Comparison of ENCODE assay signal across 8 mouse cellular contexts in the genomic region with DNA sequence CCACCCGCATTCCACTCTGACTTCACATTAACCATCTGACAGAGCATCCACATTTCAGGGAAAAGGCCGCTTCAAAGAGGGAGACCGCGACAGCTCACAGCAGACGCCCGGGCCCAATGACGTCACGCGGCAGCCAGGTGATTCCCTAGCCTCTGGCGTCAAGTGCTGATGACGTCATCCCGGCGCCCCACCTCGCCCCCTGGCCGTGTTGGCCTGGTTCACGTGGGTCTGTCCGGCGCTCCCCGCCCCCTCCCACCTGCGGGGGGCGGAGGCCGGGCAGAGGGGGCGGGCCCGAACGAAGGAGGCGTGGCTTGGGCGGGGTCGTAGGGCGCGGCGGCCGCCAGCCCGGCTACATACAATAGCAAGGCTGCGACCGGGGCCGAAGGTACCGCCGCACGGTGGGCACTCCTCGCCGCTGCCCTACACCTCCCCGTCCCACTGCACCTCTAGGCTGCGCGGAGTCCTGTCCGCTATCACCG. TPM values are rescaled to one million over a fixed set of nuclear protein-coding genes. Genes with fewer than 3 reads are reported as not detected.
DNase-seq lines count a peak whose midpoint lies in the region; ATAC-seq lines count a peak whose summit lies in the region.

Gene Pak1 (plus strand): TSS at position 352 of the 479 bp plus-strand sequence.

- peaks cover 32% of the 10 kb centered on the region for H3K4me1 ChIP-seq in hindbrain, embryonic 13.5 days (replicated peaks)

- peak within 1 kb of the TSS; percentile 89 for H3K4me3 ChIP-seq in hindbrain, embryonic 13.5 days

- H3K4me2 ChIP-seq in hindbrain, embryonic 13.5 days, result peak within 1 kb of the TSS; percentile 73

- 0 out of 2 replicates have a peak, but pooled peaks cover 14% of the 10 kb centered on the region for H3K27me3 ChIP-seq in hindbrain, embryonic 13.5 days

- WGBS in hindbrain, embryonic 13.5 days, result 1% methylated on average over 46 of the region's 46 CpGs

- no peaks in the 10 kb centered on the region for H3K36me3 ChIP-seq in hindbrain, embryonic 13.5 days

- no peaks in the 10 kb centered on the region for H3K9me3 ChIP-seq in hindbrain, embryonic 13.5 days

- ATAC-seq in hindbrain, embryonic 13.5 days (ENCODE audit: low FRiP score), result peak; percentile 92

- peak within 1 kb of the TSS; percentile 93 for H3K9ac ChIP-seq in hindbrain, embryonic 13.5 days

- peak; percentile 90 for DNase-seq in Muller cell, postnatal 12 days (ENCODE audit: inconsistent ontology term)
- peak; percentile 90 for DNase-seq in cerebellum, adult 9-10 months
- peak; percentile 77 to 86 for DNase-seq in frontal cortex, adult 2 months (ENCODE audit: extremely low spot score in 1 of 2, low spot score in 1 of 2)
- DNase-seq in layer of hippocampus, postnatal 14 days (ENCODE audit: low spot score in 2 of 2), result peak; percentile 65 to 70
- DNase-seq in lung, postnatal 10 days, result peak; percentile 73
- peak; percentile 71 for DNase-seq in ovary, postnatal 36 days (ENCODE audit: low spot score)
- DNase-seq in thymus, postnatal 25 days, result peak; percentile 80

- H3K27ac ChIP-seq in hindbrain, embryonic 13.5 days, result peak within 1 kb of the TSS; percentile 89

RNA-seq across cellular contexts. Expression of gene Pak1, which starts in this region (rescaled TPM):
- polyA plus RNA-seq in frontal cortex, adult 2 months (2012; rRNA removed), result 292 and 335 TPM in 2 replicates
- 130 and 132 TPM in 2 replicates for polyA plus RNA-seq in hindbrain, embryonic 13.5 days (2015; fragmentation: Nextera tagmentation; extraction: Ambion mirVana)
- total RNA-seq in layer of hippocampus, postnatal 14 days (2021), result 100 to 1,000 TPM; 170 to 195 TPM

Comparison
In these comparisons a context has a peak if more than half of its experiments do, and no peak if none do; other contexts are left out.
1. Peak in every context shown above with its lines: DNase-seq, ATAC-seq, H3K4me3 ChIP-seq and H3K27ac ChIP-seq.